Mouse (Mus musculus) lung, adult 18-20 months (tissue): ENCODE data around the gene Depdc5.
"Not testable (repeated sequence)": the region's sequence is repeated elsewhere in the genome, so short reads cannot be mapped to it uniquely, and the experiment has no call there.

Experiments used
- DNase-seq, 2 experiments: peaks; one replicate each; pipeline ENCODE4 v3.0.0; 2022; ENCODE audit warnings: mixed read lengths in 2 of 2

Gene Depdc5

DNA sequence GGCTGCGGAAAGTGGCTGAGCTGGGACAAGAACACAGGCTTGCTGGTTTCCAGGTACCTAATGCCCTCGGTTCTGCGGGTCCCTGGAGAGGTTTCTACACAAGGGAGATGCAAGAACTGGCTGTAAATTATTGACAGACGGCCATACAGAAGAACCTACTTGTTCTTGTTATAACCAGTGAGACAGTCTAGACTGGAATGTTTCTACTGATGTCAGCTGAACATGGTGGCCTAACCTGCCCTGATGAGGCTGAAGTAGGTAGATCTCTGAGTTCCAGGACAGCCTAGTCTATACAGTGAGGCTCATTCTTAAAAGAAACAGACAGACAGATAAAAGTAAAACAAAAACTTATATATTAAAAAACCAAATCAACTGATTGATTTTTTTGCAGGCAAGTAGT is 140.6 kb downstream of the Depdc5 start:
- DNase-seq: no peak

DNA sequence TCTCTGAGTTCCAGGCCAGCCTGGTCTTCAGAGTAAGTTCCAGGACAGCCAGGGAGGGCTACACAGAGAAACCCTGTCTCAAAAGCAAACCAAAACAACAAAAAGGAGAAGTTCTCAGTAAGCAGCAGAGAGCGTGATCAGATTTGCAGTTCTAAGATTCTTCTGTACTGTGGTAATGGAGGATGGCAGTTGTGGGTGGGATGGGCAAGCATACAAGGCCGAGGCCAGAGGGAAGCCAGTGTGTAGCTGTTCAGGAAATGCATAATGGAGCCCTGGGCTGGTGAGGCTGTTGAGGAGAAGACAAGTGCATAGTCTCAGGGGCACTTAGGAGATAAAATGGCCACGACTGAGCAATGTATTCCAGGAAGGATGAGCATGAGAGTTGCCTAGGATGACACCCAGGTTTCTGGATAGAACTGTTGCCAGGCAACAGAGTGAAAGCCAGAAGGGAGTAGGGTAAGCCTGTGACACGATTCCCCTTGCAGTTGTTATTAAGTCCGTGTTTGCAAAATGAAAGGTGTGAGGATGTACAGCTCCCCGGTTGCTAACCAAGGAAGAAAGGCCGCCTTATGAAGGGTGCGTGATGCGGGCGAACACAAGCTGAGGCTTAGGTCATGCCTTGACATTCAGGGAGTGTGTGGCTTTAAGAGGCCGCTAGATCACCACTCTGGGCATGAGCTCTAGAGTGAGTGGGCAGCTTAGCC is 142.1 kb downstream of the Depdc5 start:
- no peak for DNase-seq

DNA sequence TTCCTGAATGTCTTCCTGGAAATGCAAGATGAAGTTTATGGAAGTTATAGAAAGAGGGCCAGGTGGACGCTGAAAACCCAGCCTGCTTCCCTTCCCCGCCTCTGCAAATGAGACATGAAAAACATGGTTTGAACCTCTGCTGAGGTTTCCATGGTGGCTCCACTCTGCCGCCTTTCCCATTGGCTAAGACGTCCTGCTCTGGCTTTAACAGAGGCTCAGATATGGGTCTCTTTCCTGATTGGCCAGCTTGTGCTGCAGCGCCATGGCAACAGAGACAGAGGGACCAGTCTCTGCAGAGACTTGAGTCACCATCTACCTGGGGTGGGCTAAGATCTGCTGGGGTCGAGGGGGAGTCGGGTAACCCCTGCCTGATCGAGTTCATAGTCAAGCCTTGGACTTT is 143.2 kb downstream of the Depdc5 start:
- DNase-seq: no peak

DNA sequence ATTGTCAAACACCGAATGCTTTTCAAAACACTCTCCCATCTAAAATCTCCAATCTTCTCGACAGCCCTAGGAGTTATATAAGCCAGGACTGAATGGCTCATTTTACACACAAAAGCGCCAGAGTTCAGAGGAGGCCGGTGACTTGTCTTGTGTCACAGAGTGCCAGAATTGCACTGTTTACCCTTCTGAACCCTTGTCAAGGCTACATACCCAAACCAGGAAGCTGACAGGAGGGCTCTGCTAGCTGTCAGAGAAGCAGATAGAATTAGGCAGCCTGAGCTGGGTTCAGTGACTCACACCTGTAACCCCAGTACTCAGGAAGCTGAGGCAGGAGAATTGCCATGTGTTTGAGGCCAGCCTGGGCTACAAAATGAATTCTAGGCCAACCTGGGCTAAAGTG is 143.9 kb downstream of the Depdc5 start:
- no peak for DNase-seq

DNA sequence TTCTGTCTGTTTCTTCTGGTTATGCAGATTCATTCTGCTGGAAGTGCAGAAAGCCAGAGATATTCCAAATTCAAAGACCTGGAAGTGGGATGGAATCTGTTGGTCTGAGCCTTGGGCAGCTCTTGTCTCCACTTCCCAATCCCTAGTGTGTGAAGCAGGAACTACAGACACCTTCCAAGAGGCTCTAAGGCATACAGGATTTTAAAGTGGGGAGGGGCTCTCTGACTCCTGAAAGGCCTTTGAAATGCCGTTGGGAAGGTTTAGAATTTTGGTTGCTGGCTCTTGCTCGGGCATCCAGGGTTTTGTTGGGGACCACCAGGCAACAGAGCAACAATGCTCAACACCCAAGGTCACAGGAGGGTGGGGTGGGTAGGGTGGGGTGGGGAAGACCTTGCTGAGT is 145.8 kb downstream of the Depdc5 start:
- no peak for DNase-seq

DNA sequence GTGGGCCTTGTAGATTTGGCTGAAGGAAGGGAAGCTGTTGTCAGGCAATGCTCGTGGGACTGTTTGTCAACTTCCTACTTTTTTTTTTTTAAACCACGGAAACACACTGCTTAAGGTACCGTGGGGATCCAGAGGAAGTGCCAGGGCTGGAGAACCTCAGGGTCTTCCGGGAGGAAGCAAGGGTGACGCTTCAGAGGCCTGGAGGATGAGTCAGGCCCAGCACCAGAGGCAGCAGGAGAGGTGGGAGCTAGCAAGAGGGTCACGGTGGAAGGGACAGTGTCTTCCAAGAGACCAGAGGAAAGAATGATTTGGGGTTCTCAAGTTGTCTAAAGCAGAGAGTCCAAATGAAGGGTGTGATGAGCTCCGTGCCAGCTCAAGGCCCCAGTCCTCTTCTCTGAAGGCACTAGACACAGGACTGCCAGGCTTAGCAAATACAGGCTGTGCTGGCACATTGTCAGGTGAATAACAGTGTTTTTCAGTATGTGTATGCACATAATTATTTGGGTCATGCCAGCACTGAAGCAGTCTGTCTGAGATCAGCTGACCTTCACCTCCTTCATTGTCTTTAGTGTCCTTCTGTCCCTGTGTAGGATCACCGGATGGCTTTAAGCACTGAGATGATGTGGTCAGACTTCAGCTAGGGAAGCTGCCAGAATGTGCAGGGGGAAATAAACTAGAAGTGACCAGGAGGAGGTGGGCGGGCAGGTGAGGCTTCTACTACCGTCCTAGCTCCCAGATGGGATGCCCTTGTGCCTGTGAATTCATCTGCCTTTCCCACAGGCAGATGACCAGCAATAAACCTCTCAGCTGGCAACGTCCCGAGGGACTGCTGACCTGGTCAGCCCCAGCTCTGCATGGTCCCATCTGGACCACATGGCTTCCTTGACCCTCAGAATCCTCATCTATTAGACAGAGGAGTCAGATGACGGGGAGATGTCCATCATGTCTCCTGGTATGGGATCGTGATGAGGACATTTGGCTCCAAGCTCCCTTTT is 146.6 kb downstream of the Depdc5 start:
- DNase-seq: peak; percentile 24 to 26

DNA sequence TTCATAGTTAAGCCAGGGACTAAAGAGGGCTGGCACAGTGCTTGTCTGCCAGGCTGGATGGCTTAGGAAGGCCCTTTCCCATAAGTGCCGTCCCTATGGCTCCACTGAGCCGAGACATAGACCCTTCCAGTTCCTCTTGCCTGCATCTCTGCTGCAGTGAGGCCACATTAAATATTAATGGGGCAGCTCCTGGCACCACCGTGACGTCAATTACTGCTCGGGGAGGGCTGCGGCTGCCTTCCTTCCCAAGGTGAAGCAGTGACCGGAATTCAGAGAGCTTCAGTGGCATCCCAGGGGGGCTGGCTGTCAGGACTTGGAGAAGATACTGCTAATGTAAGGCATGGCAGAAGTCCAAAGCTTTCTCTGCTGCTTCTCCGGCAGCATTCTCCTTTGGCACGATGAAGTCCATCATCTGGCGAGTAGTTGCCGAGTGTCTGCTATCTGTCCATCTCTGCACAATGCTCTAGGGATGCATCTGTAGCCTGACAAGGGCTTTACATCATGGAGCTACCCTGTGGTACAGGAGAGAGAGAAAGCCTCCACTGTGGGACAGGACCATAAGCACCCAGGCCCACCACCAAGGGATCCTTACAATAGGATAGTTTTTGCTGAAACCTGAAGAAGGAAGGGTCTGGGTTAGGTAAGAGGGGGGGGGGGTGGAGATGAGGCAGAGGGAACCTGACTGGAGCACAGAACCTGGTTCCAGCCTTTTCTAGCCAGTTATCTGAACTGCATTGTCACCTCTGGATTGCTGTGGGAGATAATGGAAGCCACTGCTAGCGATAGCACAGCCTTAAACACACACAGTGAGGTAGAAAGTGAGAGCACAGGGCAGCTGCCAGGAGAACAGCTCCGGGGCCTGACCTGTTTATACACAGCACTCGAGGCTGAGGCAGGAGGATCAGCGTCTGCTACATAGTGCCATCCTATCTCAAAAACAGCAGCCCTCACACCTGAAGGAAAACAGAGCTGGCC is 147.9 kb downstream of the Depdc5 start:
- no peak for DNase-seq

DNA sequence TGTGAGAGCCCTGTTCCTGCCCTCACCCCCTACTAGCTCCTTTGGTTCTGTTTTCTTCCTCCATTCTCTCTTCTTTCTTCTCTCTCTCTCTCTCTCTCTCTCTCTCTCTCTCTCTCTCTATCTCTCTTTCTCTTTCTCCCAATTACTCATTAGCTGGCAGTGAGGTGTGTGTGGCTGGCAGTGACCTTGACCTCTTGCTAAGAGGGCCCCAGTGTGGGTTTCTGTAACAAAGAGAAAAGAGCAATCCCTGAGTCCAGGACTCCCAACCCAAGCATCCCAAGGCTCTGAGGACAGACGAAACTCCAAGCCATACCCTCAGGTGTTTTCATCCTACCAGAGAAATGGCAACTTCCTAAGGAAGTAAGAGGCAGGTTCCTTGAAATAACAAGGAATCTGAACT is 150.6 kb downstream of the Depdc5 start:
- DNase-seq: no peak

DNA sequence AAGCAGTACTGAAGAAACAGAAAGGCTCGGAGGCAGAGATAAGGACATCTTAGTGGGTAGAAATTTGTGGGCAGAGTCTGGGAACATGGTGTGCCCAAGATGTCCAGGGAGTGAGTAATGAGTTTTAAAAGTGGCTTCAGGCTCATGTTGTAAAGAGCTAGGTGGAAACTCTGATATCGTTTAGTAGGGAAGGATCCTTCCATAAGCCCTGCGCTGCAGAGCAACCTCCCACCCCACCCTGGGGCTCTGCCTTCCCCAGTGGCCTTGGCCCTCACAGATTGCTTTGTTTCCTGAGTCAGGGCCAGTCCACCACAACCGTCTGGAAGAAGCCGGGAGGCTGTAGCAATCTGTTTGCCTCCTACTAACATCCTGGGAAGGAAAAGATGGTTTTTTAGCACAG is 152.1 kb downstream of the Depdc5 start:
- DNase-seq: no peak

DNA sequence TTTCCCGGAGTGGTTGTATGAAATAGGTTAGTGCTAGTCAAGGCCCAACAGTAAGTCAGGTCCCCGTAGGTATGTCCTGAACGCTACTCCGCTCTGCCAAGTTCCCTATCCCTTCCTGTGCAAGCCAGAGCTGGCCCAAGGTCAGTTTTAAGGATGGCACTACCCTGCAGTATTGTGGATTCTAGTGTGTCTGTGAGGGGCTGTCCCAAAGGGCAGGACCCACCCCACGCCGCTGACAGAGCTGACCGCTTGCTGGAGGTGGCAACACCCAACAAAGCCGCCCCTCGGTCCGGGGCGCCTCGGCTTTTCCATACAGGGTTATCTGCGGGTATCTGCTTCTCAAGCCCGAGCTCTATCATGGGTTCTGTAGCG is 154.7 kb downstream of the Depdc5 start:
- DNase-seq: no peak

DNA sequence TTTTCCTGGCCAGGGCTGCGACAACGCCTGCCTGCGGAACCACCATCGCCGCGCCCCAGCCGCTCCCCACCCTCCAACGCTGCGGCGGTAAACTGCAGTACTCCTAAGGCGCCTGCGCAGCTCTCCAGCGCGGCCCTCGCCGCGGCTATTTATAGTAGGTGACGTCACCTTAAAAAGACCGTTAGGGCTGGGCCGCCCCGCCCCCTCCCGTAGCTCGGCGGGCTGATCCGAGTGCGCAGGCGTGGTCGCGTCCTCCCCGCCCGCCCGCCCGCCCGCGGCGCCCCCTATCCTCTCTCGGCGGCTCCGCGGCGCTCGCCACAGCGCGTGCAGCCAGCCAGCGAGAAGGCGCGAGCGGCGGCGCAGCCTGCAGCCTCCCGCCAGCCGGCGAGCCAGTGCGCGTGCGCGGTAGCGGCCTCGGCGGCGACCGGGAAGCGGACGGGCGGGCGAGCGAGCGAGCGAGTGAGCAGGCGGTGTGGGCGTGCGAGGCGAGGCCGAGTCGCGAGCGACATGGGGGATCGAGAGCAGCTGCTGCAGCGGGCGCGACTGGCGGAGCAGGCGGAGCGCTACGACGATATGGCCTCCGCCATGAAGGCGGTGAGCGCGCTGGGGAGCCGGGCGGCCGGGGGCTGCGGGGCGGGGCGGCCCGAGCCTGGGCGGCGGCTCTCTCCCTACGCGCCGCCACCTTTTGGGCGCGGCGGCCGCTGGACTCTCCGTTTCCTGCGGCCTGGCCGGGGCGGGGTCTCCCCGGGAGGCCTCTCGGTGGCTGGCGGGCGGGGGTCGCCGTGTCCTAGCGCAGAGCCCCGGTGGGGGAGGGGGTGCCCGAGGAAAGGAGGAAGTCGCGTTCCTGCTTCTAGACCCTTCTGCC is 155.3 kb downstream of the Depdc5 start, which contains the start of gene Ywhah:
Gene Ywhah, plus strand, starts transcription at position 256 of the 865 bp plus-strand sequence.
- peak; percentile 96 to 97 for DNase-seq

DNA sequence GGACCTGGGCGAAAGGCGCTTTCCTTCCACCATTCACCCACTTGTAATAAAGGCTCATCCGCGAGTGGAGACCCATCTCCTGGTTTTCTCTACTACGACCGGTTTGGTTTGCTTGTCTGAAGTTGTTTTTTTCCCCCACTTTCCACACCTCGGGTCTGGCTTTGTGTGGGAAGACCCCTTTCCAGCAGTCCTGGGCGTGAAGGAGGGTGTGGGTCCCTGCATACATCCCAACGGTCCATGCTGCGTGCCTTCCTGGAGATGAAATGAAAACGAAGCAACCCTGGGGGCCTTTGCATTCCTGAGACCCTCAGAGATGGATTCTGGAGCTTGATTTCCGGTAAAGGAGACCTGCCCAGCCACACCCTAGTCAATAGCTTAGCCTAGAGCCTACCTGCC is 155.9 kb downstream of the Depdc5 start:
- DNase-seq: peak in 1 of 2 experiments; percentile 20

DNA sequence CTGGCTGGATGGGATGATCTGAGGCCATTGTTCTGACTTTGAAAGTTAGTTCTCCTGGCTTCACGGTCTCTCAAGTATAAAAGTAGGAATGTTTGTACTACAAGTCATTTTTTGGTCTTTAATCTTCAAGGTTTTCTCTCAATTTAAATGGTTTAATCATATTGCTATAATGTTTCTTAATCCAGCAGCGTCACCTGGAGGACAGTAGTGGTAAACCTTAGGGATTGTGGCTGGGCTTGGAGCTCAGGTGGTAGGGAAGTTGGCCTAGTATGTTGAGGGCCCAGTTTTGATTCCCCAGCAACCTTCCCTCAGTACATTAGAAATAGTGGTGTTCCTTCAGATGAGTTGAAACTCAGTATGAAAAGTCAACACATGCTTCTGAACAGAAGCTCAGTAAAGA is 158.1 kb downstream of the Depdc5 start:
- no peak for DNase-seq

DNA sequence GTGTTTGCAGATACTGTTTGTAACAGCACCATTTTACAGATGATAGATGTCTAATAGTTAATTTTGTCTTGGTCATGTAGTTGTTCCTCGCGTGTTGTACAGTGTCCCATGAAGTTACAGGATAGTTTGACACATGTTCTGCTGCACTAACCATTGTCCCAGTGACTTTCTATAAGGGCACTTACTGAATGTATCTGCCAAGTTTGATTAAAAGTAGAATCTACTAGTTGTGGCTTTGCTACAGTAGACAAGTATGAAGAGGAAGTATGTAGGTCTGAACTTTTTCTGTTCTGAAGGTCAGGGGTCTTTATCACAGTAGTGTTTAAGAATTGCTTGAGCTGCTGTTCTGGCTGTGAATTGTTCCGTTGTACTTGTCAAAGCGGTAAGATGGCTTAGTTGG is 159.8 kb downstream of the Depdc5 start:
- no peak for DNase-seq

DNA sequence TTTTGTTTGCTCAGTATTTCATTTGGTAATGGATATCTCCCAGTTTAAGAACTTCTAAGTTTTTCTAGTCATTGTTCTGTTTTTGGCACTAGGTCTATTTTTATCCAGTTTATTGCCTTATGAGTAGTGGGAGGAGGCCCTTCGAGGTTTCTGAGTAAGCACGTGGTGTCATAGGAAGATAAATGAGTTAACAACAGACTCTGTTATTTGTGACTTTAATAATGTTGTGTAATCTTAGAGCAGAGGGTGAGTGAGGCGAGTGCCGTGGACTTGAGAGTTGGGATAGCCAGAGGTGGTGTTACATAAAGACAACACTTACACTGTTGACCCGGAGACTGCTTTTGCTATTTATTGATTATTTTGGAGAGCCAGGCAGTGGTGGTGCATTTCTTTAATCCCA is 161.0 kb downstream of the Depdc5 start:
- peak in 1 of 2 experiments; percentile 26 for DNase-seq

DNA sequence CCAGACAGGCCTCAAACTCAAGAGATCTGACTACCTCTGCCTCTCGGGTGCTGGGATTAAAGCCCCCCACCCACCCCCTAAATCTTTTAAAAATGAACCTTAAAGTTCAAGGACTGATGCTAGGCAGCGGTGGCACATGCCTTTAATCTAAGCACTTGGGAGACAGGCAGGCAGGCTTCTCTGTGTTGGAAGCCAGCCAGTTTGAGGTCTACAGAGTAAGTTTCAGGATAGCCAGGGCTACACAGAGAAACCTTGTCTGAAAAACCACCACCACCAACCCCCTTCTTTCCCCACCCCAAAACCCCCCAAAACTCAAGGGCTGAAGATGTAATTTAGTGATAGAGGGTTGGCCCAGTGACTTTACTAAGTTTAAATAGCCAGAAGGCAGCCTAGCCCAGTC is 165.2 kb downstream of the Depdc5 start:
- DNase-seq: no peak

DNA sequence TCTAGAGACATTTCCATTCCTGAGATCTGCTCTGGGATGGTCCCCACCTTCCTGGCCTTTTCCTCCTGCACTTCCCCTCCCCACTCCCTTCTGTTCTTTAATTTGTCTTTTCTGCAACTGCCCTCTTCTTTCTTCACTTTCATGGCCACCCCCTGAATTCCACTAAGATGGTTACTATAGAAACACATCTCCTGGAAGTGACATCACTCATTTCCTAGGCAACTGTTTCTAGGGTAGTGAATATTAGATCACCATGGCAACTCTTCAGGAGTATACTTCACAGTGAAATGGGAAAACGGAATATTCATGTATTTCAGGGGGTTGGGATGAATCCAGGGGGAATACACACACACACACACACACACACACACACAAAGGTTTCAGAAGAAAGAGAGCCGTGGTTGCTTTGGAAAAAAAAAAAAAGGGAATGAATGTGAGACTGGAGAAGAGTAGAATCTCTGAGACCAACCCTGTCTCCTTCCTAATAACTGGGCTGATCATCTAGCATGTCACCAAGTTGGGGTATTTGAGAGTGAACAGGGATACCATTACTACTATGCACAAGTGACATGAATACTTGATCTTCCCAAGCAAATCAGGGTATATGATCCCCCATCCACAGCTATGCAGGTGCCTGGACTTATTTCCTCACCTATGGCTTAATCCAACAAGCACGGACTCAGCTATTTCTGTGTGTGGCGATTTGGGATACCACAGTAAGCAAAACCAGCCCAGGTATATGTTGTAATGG is 167.1 kb downstream of the Depdc5 start:
- no peak for DNase-seq

DNA sequence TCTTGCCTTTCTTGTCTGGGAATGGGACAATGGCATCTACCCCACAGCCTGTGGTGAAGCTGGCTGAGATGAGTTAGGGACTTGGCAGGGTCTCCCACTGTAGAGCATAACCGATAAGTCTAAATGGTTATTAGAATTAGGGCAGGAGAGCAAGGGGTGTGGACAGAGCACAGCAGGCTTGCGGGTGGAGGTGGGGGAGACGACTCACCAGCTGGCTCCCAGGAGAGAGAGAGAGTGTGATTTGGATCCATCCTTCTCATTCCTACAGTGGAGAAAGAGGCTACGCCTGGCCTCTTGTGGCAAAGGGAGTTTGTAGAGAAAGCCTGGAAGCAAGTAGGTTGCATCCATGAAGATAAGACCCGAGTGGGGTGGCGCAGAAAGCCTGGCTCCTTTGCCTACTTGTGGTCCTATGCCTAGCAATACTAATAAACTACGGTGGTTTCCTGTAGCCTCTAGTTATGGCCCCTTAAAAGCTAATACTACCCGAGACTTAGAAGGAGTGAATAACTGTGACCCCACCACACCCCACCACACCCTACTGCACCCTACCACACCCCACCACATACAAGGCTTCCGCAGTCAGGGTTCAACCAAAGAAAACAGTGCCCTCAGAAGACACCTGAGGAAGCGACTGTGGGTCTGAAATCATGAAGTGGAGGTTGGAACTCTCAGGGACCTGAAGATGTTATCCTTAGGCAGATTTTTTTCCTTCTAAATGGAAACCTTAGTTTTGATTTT is 168.7 kb downstream of the Depdc5 start:
- DNase-seq: no peak

DNA sequence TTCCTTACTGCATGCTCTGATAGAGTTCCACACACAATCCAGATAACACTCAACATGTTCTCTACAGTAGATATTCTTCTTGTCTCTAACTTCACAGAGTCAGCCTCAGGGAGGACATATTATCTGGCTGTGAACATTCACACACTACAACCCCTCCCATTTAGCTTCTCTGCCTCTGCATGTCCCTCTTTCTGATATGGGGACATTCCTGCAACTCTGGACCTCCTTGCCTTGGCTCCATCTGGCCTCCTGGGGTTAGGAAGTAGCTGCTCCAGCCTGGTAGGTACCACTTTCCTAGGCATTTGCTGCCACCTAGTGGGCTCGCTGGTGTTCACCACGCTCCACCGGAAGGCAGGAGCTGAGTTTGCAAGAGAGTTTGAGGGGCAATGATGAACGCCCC is 169.6 kb downstream of the Depdc5 start:
- peak; percentile 63 to 70 for DNase-seq

DNA sequence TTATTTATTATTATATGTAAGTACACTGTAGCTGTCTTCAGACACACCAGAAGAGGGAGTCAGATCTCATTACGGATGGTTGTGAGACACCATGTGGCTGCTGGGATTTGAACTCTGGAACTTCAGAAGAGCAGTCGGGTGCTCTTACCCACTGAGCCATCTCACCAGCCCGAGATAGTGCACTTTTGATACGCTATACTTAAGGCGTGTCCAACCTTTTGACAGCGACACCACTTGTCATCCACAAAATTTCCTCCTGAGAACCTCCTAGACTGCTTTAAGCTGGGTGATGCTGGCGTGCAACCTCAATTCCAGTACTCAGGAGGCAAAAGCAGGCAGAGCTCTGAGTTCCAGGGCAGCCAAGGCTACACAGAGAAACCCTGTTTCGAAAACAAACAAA is 170.1 kb downstream of the Depdc5 start:
- not testable (repeated sequence) for DNase-seq
